Mouse (Mus musculus): ENCODE results near the gene Gatb. TPM values are rescaled to one million over a fixed set of nuclear protein-coding genes. Genes with fewer than 3 reads are reported as not detected.

The Gatb gene
- polyA plus RNA-seq, 1 experiment from 2014 or later = 33.4 TPM

GRCm38 (mm10) chr3:85649176-85649575 is 75.3 kb downstream of the Gatb start:
- H3K27me3 ChIP-seq = no peaks in the 10 kb centered on the region
- ATAC-seq = no peak
- no peak for DNase-seq (ENCODE audit: low read depth, low spot score)
- CTCF ChIA-PET = interaction anchor here (0.8 to 1.4 kb wide), 7 partner anchors 10 to 270 kb away, joined by 3 to 4 read pairs (median 3); no protein-coding TSS in a partner anchor
- POLR2A ChIA-PET = no interaction called here
- TF ChIP-seq CTCF (IDR thresholded peaks at IDR 0.05) = no peak
- in situ Hi-C loops (cut with MboI; ENCODE audit: low pct_unique_long_range_greater_than_20kb) = no loop called here

DNA sequence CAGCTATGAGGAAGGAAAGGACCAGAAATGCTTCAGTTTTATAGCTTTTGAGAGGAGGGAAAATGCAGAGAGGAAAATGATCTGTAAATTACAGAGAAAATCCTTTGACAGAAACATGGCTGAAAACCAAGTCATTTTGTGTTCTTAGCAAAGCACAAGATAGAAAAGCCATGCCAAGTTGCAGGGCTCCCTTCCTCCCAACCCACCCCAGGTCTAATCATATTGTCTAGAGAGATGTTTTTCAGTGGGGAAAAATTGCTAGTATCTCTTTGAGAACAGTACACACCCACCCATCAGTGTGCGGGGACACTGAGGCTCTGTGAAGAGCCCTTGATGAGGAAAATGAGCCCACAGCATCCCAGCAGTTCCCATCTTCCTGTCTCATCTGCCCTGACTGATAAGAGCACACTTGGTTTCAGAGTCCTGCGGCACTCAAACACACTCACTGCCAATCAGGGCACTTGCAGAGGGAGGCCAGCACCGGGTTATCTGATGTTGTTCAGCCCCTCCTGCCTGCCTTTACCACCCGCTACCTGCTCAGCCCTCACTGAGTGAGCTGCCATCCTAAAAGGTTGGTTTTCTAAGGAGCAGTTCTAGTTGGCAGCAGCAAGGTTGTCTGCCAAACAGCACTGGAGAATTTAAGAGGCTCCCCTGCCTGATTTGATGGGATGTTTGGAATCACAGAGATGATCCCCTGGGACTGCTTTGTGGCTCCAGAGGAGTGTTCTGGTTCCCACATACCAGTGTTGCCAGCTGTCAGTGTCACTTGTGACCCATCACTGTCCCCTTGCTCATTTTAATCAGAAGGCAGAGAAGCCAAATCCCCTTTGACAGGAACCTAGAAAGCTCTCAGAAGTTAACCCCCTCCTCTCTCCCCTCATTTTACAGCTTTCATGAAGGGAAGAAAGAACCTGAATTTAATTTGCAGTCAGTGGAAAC is 79.1 kb downstream of the Gatb start:
- in situ Hi-C loops (cut with MboI; ENCODE audit: low pct_unique_long_range_greater_than_20kb) = no loop called here
- H3K27me3 ChIP-seq = no peaks in the 10 kb centered on the region
- DNase-seq (ENCODE audit: low read depth, low spot score) (no peak), ATAC-seq (no peak)
- no peak for TF ChIP-seq CTCF (IDR thresholded peaks at IDR 0.05)
- POLR2A ChIA-PET = interaction anchor here (0.7 kb wide), 1 partner anchor 11 kb away, joined by 4 read pairs; no protein-coding TSS in a partner anchor
- CTCF ChIA-PET = interaction anchor here (0.7 to 2.5 kb wide), 5 partner anchors 8 to 270 kb away, joined by 3 to 13 read pairs (median 3); no protein-coding TSS in a partner anchor

- in situ Hi-C loops (cut with MboI; ENCODE audit: low pct_unique_long_range_greater_than_20kb) = no loop called here
- no peak for DNase-seq (ENCODE audit: low read depth, low spot score)
- no peak for ATAC-seq
- TF ChIP-seq CTCF (IDR thresholded peaks at IDR 0.05) = no peak
- CTCF ChIA-PET = interaction anchor here (2.1 kb wide), 2 partner anchors 8 to 10 kb away, joined by 7 to 9 read pairs; no protein-coding TSS in a partner anchor
- POLR2A ChIA-PET = interaction anchor here (1.2 kb wide), 1 partner anchor 11 kb away, joined by 3 read pairs; no protein-coding TSS in a partner anchor
- no peaks in the 10 kb centered on the region for H3K27me3 ChIP-seq
Observed at GRCm38 (mm10) chr3:85655538-85655937, 81.6 kb downstream of the Gatb start.

- H3K27me3 ChIP-seq = no peaks in the 10 kb centered on the region
- POLR2A ChIA-PET = no interaction called here
- CTCF ChIA-PET = interaction anchor here (1.0 to 2.9 kb wide), 4 partner anchors 8 to 17 kb away, joined by 3 to 13 read pairs (median 4); no protein-coding TSS in a partner anchor
- in situ Hi-C loops (cut with MboI; ENCODE audit: low pct_unique_long_range_greater_than_20kb) = no loop called here
- ATAC-seq (no peak), DNase-seq (ENCODE audit: low read depth, low spot score) (no peak)
- no peak for TF ChIP-seq CTCF (IDR thresholded peaks at IDR 0.05)
Observed at GRCm38 (mm10) chr3:85659681-85660080, 85.8 kb downstream of the Gatb start.

DNA sequence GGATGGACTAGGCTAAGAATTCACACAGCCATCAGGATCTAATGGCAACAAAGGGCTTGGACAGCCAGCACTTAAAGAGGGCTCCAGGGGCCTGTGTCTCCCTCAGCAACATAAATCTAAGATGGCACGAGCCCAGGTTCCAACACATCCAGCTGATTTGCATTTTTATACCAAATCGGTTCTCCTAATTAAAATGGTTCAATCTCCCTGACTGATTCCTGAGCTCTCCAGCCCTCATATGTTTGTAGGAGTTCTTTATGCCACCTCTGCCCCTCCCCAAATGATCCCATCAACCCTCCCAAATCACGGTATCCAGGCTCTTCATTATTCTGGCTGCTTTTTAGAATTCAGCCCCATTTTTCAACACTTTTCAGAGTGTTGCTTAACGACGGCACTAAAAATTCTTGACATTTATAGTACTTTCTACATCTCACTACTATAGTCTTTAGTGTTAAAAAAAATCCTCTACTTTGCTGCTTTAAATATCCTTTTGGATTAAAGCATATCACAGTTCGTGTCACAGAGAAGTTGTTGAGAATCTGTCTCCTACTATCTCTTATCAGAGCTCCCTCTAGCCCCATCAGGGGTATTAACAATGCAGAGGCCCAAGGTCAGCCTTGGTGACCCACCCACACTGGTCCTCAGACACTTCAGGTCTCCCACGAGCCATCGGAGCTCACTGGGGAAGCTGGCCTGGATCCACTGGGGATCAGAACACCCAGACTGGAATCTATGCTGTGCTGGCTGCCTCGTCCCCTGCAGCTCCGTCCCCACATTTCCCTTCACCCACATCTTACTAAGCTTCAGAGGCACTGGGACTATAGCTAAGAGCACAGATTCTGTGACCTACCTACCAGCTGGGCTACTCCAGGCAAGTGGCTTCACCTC is 88.3 kb downstream of the Gatb start:
- CTCF ChIA-PET = interaction anchor here (1.0 to 2.9 kb wide), 5 partner anchors 10 to 20 kb away, joined by 3 to 13 read pairs (median 5); no protein-coding TSS in a partner anchor
- H3K27me3 ChIP-seq = no peaks in the 10 kb centered on the region
- no peak for ATAC-seq
- DNase-seq (ENCODE audit: low read depth, low spot score) = no peak
- in situ Hi-C loops (cut with MboI; ENCODE audit: low pct_unique_long_range_greater_than_20kb) = no loop called here
- no peak for TF ChIP-seq CTCF (IDR thresholded peaks at IDR 0.05)
- POLR2A ChIA-PET = no interaction called here

GRCm38 (mm10) chr3:85663826-85664225 is 89.9 kb downstream of the Gatb start:
- ChIA-PET CTCF (no interaction called here), POLR2A (interaction anchor here (1.3 kb wide), 1 partner anchor 30 kb away, joined by 3 read pairs; no protein-coding TSS in a partner anchor)
- no peak for TF ChIP-seq CTCF (IDR thresholded peaks at IDR 0.05)
- DNase-seq (ENCODE audit: low read depth, low spot score) (no peak), ATAC-seq (no peak)
- H3K27me3 ChIP-seq = no peaks in the 10 kb centered on the region
- in situ Hi-C loops (cut with MboI; ENCODE audit: low pct_unique_long_range_greater_than_20kb) = no loop called here

DNA sequence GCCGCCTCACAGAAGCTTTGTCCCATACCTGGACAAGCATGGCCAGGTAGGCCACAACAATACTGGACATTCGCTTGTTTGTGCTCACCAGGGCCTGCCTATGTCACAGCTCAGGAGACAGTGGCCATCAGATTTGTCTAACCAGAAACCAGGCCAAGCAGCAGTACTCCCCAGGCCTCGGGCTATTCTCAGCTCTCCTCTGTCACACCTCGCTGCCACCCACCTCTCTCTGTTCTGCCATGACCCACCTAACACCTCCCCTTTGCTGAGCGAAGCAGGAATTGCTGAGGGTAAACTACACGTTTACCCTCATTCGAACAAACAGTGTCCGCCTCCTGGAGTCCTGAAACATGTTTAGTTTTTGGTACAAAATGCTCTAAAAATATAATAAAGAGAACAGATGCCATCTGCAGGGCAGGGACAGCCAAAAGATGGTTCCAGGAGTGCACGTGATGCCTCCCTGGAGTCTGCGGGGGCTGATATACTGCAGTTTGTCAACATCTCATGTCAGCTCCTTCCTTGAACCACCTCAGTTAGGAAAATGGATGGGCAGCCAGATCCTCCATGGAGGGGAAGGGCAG is 90.8 kb downstream of the Gatb start:
- no peak for DNase-seq (ENCODE audit: low read depth, low spot score)
- no peak for ATAC-seq
- POLR2A ChIA-PET = interaction anchor here (1.3 kb wide), 1 partner anchor 29 kb away, joined by 3 read pairs; no protein-coding TSS in a partner anchor
- CTCF ChIA-PET = interaction anchor here (1.0 to 1.7 kb wide), 3 partner anchors 21 to 252 kb away, joined by 3 read pairs; no protein-coding TSS in a partner anchor
- no peak for TF ChIP-seq CTCF (IDR thresholded peaks at IDR 0.05)
- in situ Hi-C loops (cut with MboI; ENCODE audit: low pct_unique_long_range_greater_than_20kb) = no loop called here
- no peaks in the 10 kb centered on the region for H3K27me3 ChIP-seq

- ChIA-PET POLR2A (interaction anchor here (0.6 to 1.4 kb wide), 2 partner anchors 11 to 298 kb away, joined by 3 to 9 read pairs; no protein-coding TSS in a partner anchor), CTCF (interaction anchor here (1.2 to 1.7 kb wide), 3 partner anchors 12 to 30 kb away, joined by 3 to 5 read pairs (median 4); no protein-coding TSS in a partner anchor)
- in situ Hi-C loops (cut with MboI; ENCODE audit: low pct_unique_long_range_greater_than_20kb) = no loop called here
- no peak for TF ChIP-seq CTCF (IDR thresholded peaks at IDR 0.05)
- H3K27me3 ChIP-seq = no peaks in the 10 kb centered on the region
- peak; percentile 33 for DNase-seq (ENCODE audit: low read depth, low spot score)
- ATAC-seq = peak; percentile 58
Observed at GRCm38 (mm10) chr3:85666166-85666565, 92.2 kb downstream of the Gatb start.

- ATAC-seq = no peak
- POLR2A ChIA-PET = interaction anchor here (1.4 kb wide), 1 partner anchor 11 kb away, joined by 3 read pairs; no protein-coding TSS in a partner anchor
- H3K27me3 ChIP-seq = no peaks in the 10 kb centered on the region
- no peak for TF ChIP-seq CTCF (IDR thresholded peaks at IDR 0.05)
- CTCF ChIA-PET = interaction anchor here (1.6 kb wide), 1 partner anchor 31 kb away, joined by 5 read pairs; no protein-coding TSS in a partner anchor
- in situ Hi-C loops (cut with MboI; ENCODE audit: low pct_unique_long_range_greater_than_20kb) = no loop called here
- no peak for DNase-seq (ENCODE audit: low read depth, low spot score)
Observed at GRCm38 (mm10) chr3:85666736-85667135, 92.8 kb downstream of the Gatb start.
